Mouse (Mus musculus): ENCODE results near the gene Pdia5. TPM values are rescaled to one million over a fixed set of nuclear protein-coding genes. Genes with fewer than 3 reads are reported as not detected.

Gene Pdia5
- polyA plus RNA-seq, 1 experiment from 2014 or later: 24.2 TPM

GRCm38 (mm10) chr16:35472569-35473275 lies 18.0 kb downstream of the Pdia5 start:
- Histone ChIP-seq H3K9me3 (replicated peaks) (no peaks in the 10 kb centered on the region), H3K36me3 (0 out of 2 replicates have a peak, but pooled peaks cover 3% of the 10 kb centered on the region), H3K27me3 (ENCODE audit: low read depth, poor library complexity, severe bottlenecking) (no peaks in the 10 kb centered on the region), H3K4me3 (no peak overlapping the region), H3K27ac (0 out of 2 replicates have a peak overlapping the region, but pooled peaks have one; percentile 2), H3K4me1 (no peaks in the 10 kb centered on the region; the same call in 1 of the 2 replicates)
- WGBS: 92% methylated on average over 14 of the region's 14 CpGs
- DNase-seq (ENCODE audit: low spot score): no peak

GRCm38 (mm10) chr16:35471841-35472568 lies 18.7 kb downstream of the Pdia5 start:
- H3K4me1 ChIP-seq: no peaks in the 10 kb centered on the region; the same call in 1 of the 2 replicates
- no peaks in the 10 kb centered on the region for H3K9me3 ChIP-seq (replicated peaks)
- no peak overlapping the region for H3K27ac ChIP-seq
- H3K4me3 ChIP-seq: no peak overlapping the region
- WGBS: 94% methylated on average over 17 of the region's 17 CpGs
- no peaks in the 10 kb centered on the region for H3K27me3 ChIP-seq (ENCODE audit: low read depth, poor library complexity, severe bottlenecking)
- H3K36me3 ChIP-seq: 0 out of 2 replicates have a peak, but pooled peaks cover 3% of the 10 kb centered on the region
- no peak for DNase-seq (ENCODE audit: low spot score)

GRCm38 (mm10) chr16:35470983-35471382 lies 19.7 kb downstream of the Pdia5 start:
- H3K4me1 ChIP-seq: no peaks in the 10 kb centered on the region; the same call in 1 of the 2 replicates
- H3K27ac ChIP-seq: no peak overlapping the region
- 87% methylated on average over 8 of the region's 8 CpGs for WGBS
- no peaks in the 10 kb centered on the region for H3K27me3 ChIP-seq (ENCODE audit: low read depth, poor library complexity, severe bottlenecking)
- H3K36me3 ChIP-seq: peaks cover 5% of the 10 kb centered on the region; the same call in 1 of the 2 replicates
- no peaks in the 10 kb centered on the region for H3K9me3 ChIP-seq (replicated peaks)
- no peak overlapping the region for H3K4me3 ChIP-seq
- no peak for DNase-seq (ENCODE audit: low spot score)

GRCm38 (mm10) chr16:35470096-35470495 lies 20.6 kb downstream of the Pdia5 start:
- Histone ChIP-seq H3K36me3 (peaks cover 10% of the 10 kb centered on the region; the same call in 1 of the 2 replicates), H3K27ac (no peak overlapping the region), H3K4me3 (no peak overlapping the region), H3K27me3 (ENCODE audit: low read depth, poor library complexity, severe bottlenecking) (no peaks in the 10 kb centered on the region), H3K4me1 (no peaks in the 10 kb centered on the region; the same call in 1 of the 2 replicates), H3K9me3 (replicated peaks) (no peaks in the 10 kb centered on the region)
- no peak for DNase-seq (ENCODE audit: low spot score)
- WGBS: 93% methylated on average over 8 of the region's 8 CpGs

- Histone ChIP-seq H3K36me3 (peaks cover 18% of the 10 kb centered on the region; the same call in 1 of the 2 replicates), H3K27ac (no peak overlapping the region), H3K27me3 (ENCODE audit: low read depth, poor library complexity, severe bottlenecking) (no peaks in the 10 kb centered on the region), H3K4me3 (no peak overlapping the region), H3K9me3 (replicated peaks) (no peaks in the 10 kb centered on the region), H3K4me1 (no peaks in the 10 kb centered on the region; the same call in 1 of the 2 replicates)
- WGBS: 92% methylated on average over 6 of the region's 6 CpGs
- DNase-seq (ENCODE audit: low spot score): no peak
Observed at GRCm38 (mm10) chr16:35469016-35469415, 21.7 kb downstream of the Pdia5 start.

GRCm38 (mm10) chr16:35467044-35467443 lies 23.6 kb downstream of the Pdia5 start:
- WGBS: 90% methylated on average over 2 of the region's 2 CpGs

GRCm38 (mm10) chr16:35465808-35466351 lies 24.8 kb downstream of the Pdia5 start:
- DNase-seq (ENCODE audit: low spot score): no peak
- H3K4me3 ChIP-seq: no peak overlapping the region
- H3K27me3 ChIP-seq (ENCODE audit: low read depth, poor library complexity, severe bottlenecking): no peaks in the 10 kb centered on the region
- H3K27ac ChIP-seq: no peak overlapping the region
- peaks cover 42% of the 10 kb centered on the region for H3K36me3 ChIP-seq
- WGBS: 89% methylated on average over 4 of the region's 4 CpGs
- H3K4me1 ChIP-seq: no peaks in the 10 kb centered on the region; the same call in 1 of the 2 replicates
- H3K9me3 ChIP-seq (replicated peaks): no peaks in the 10 kb centered on the region

More at GRCm38 (mm10) chr16:35467044-35467443, 23.6 kb downstream of the Pdia5 start:
- Histone ChIP-seq H3K9me3 (replicated peaks) (no peaks in the 10 kb centered on the region), H3K36me3 (peaks cover 32% of the 10 kb centered on the region; the same call in 1 of the 2 replicates), H3K27ac (no peak overlapping the region), H3K4me3 (no peak overlapping the region), H3K27me3 (ENCODE audit: low read depth, poor library complexity, severe bottlenecking) (no peaks in the 10 kb centered on the region), H3K4me1 (no peaks in the 10 kb centered on the region; the same call in 1 of the 2 replicates)
- no peak for DNase-seq (ENCODE audit: low spot score)

GRCm38 (mm10) chr16:35464686-35465308 lies 25.9 kb downstream of the Pdia5 start:
- Histone ChIP-seq H3K4me3 (no peak overlapping the region), H3K27me3 (ENCODE audit: low read depth, poor library complexity, severe bottlenecking) (no peaks in the 10 kb centered on the region), H3K36me3 (peaks cover 42% of the 10 kb centered on the region), H3K4me1 (no peaks in the 10 kb centered on the region), H3K9me3 (replicated peaks) (no peaks in the 10 kb centered on the region), H3K27ac (no peak overlapping the region)
- WGBS: 89% methylated on average over 12 of the region's 12 CpGs
- no peak for DNase-seq (ENCODE audit: low spot score)

- Histone ChIP-seq H3K4me1 (no peaks in the 10 kb centered on the region), H3K27ac (no peak overlapping the region), H3K36me3 (peaks cover 42% of the 10 kb centered on the region), H3K4me3 (no peak overlapping the region), H3K9me3 (replicated peaks) (no peaks in the 10 kb centered on the region), H3K27me3 (ENCODE audit: low read depth, poor library complexity, severe bottlenecking) (no peaks in the 10 kb centered on the region)
- 91% methylated on average over 10 of the region's 10 CpGs for WGBS
- no peak for DNase-seq (ENCODE audit: low spot score)
Observed at GRCm38 (mm10) chr16:35463708-35464107, 27.0 kb downstream of the Pdia5 start.

GRCm38 (mm10) chr16:35462955-35463354 lies 27.7 kb downstream of the Pdia5 start:
- no peaks in the 10 kb centered on the region for H3K4me1 ChIP-seq
- DNase-seq (ENCODE audit: low spot score): no peak
- H3K4me3 ChIP-seq: no peak overlapping the region
- no peaks in the 10 kb centered on the region for H3K9me3 ChIP-seq (replicated peaks)
- H3K27ac ChIP-seq: no peak overlapping the region
- no peaks in the 10 kb centered on the region for H3K27me3 ChIP-seq (ENCODE audit: low read depth, poor library complexity, severe bottlenecking)
- WGBS: 88% methylated on average over 7 of the region's 7 CpGs
- H3K36me3 ChIP-seq: peaks cover 47% of the 10 kb centered on the region

- no peak for DNase-seq (ENCODE audit: low spot score)
- Histone ChIP-seq H3K27me3 (ENCODE audit: low read depth, poor library complexity, severe bottlenecking) (no peaks in the 10 kb centered on the region), H3K27ac (no peak overlapping the region), H3K4me1 (no peaks in the 10 kb centered on the region), H3K9me3 (replicated peaks) (no peaks in the 10 kb centered on the region), H3K4me3 (no peak overlapping the region), H3K36me3 (peaks cover 60% of the 10 kb centered on the region)
- WGBS: 83% methylated on average over 7 of the region's 7 CpGs
Observed at GRCm38 (mm10) chr16:35459584-35459983, 31.1 kb downstream of the Pdia5 start.

- WGBS: 85% methylated on average over 11 of the region's 11 CpGs
- H3K9me3 ChIP-seq (replicated peaks): no peaks in the 10 kb centered on the region
- DNase-seq (ENCODE audit: low spot score): no peak
- no peaks in the 10 kb centered on the region for H3K4me1 ChIP-seq
- H3K27me3 ChIP-seq (ENCODE audit: low read depth, poor library complexity, severe bottlenecking): no peaks in the 10 kb centered on the region
- no peak overlapping the region for H3K4me3 ChIP-seq
- no peak overlapping the region for H3K27ac ChIP-seq
- peaks cover 58% of the 10 kb centered on the region for H3K36me3 ChIP-seq
Observed at GRCm38 (mm10) chr16:35458297-35458696, 32.4 kb downstream of the Pdia5 start.

Measured in limb, embryonic 10.5 days (tissue).